Mouse (Mus musculus) frontal cortex, postnatal 25 days (tissue): ENCODE results near the gene Neurod4.

Source experiments
- DNase-seq, 2 experiments: peaks; one replicate each; pipeline ENCODE4 v3.0.0; 2022; ENCODE audit warnings: low spot score in 2 of 2

Gene Neurod4

GRCm38 (mm10) chr10:130238318-130239209, 41.5 kb downstream of the Neurod4 start:
- no peak for DNase-seq

DNA sequence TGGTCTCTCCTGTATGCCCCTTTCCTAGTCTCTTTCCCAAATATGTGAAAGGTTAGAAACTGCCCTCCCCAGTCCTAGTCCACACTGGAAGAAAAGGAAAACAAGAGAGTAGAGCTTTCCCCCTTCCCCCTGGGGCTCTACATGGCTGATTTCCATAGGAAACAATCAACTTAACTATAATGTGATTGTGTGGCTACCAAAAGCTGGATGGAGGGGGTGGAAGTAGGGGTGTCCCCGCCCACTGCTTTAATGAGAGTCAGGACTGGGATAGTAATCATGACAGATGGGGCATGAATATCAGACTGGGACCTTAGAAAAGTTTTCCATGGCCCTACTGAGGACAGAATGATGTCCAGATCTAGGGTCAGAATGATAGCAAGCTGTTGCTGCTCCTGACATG, 45.5 kb downstream of the Neurod4 start:
- no peak for DNase-seq

DNA sequence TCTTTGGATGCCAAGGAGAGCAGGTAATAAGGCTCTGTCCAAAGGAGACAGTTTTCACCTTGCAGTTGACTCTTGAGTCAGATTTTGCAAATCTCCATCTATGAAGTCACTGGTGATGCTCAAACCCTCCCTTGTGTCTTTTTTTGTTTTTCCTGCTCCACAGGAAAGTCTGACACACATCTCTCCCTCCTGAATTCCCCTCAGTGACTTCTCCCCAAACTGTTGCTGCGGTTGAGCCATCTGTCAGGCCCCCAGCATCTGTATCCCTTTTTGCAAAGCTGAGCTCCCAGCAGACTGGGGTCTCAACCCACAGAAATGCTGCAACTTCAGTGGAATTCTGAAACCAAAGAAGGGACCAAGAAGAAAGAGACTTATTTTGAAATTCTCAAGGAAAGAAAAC, 47.9 kb downstream of the Neurod4 start:
- DNase-seq, result no peak

DNA sequence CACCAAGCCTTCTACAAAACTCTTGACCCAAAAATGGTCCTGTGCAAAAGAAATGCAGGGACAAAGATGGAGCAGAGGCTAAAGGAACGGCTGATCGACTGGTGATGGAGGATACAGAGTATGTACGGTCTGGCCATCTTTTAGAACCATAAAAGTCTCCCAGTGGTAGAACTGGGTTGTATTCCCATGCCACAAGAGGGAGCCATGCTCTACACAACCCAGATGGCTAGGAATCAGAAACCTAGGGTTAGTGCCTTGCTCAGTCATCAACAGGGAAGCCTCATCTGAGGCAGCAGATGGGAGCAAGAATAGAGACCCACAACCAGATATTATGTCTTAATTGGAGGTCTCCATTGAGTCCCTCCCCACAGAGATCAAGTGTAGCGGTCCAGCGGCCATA, 50.5 kb downstream of the Neurod4 start:
- DNase-seq, result no peak

GRCm38 (mm10) chr10:130228246-130228645, 51.8 kb downstream of the Neurod4 start:
- DNase-seq, result peak; percentile 17

- no peak for DNase-seq
These were observed 55.0 kb downstream of the Neurod4 start for GRCm38 (mm10) chr10:130225034-130225433.
